In genomic region chr14:21812590-21813162, GRCm38 (mm10) we compare ENCODE assay signal across 8 mouse cellular contexts. TPM values are rescaled to one million over a fixed set of nuclear protein-coding genes. Genes with fewer than 3 reads are reported as not detected.
DNase-seq lines count a peak whose midpoint lies in the region; ATAC-seq and TF ChIP-seq lines count a peak whose summit lies in the region.

No protein-coding gene starts in this region.

- H3K9ac ChIP-seq in midbrain, postnatal 0 days (replicated peaks; ENCODE audit: low read length, poor library complexity, severe bottlenecking), result no peak overlapping the region

- H3K27me3 ChIP-seq in midbrain, postnatal 0 days (ENCODE audit: insufficient read depth, low read length), result no peaks in the 10 kb centered on the region
- H3K27me3 ChIP-seq in thymus, adult 2 months (ENCODE audit: control insufficient read depth, insufficient read depth, low read length), result no peaks in the 10 kb centered on the region

- no peaks in the 10 kb centered on the region for H3K9me3 ChIP-seq in midbrain, postnatal 0 days (ENCODE audit: low read length)

- no peak overlapping the region for H3K4me3 ChIP-seq in bone marrow, adult 2 months (replicated peaks; ENCODE audit: control insufficient read depth, low read depth, low read length)
- no peak overlapping the region for H3K4me3 ChIP-seq in midbrain, postnatal 0 days (ENCODE audit: low read depth, low read length)
- no peak overlapping the region for H3K4me3 ChIP-seq in thymus, adult 2 months (ENCODE audit: control insufficient read depth, insufficient read depth, low read length)

- H3K36me3 ChIP-seq in midbrain, postnatal 0 days (ENCODE audit: insufficient read depth, low read length), result no peaks in the 10 kb centered on the region
- no peaks in the 10 kb centered on the region for H3K36me3 ChIP-seq in thymus, adult 2 months (ENCODE audit: control insufficient read depth, insufficient read depth, low read length)

- ATAC-seq in erythroblast, adult 5-6 weeks (replicated peaks; ENCODE audit: low FRiP score, poor library complexity, severe bottlenecking), result peak; percentile 80
- ATAC-seq in midbrain, postnatal 0 days (ENCODE audit: low FRiP score), result no peak

- peak; percentile 75 for DNase-seq in urinary bladder, postnatal 14 days (ENCODE audit: low spot score)
- no peak for DNase-seq in urinary bladder, adult 2 months (ENCODE audit: low spot score)
- peak; percentile 83 for DNase-seq in heart, postnatal 4 days
- DNase-seq in left cerebral cortex, postnatal 4 days, result peak; percentile 51
- peak; percentile 53 for DNase-seq in midbrain, postnatal 0 days (ENCODE audit: low spot score)
- peak; percentile 69 for DNase-seq in thymus, adult 2 months

- 17% methylated on average over 14 of the region's 14 CpGs for WGBS in bone marrow, adult 2 months
- 25% methylated on average over 14 of the region's 14 CpGs for WGBS in midbrain, postnatal 0 days
- WGBS in thymus, adult 2 months, result 24% methylated on average over 14 of the region's 14 CpGs

- H3K27ac ChIP-seq in bone marrow, adult 2 months (ENCODE audit: control insufficient read depth, insufficient read depth, low read depth, low read length, poor library complexity), result peak overlapping the region; percentile 85; the same call in 1 of the 2 replicates
- H3K27ac ChIP-seq in midbrain, postnatal 0 days (ENCODE audit: low read depth, low read length), result no peak overlapping the region
- H3K27ac ChIP-seq in thymus, adult 2 months (ENCODE audit: control insufficient read depth, insufficient read depth, low read length), result no peak overlapping the region

- peak; percentile 75 for TF ChIP-seq CTCF in bone marrow, adult 2 months (IDR thresholded peaks at IDR 0.05; ENCODE audit: control insufficient read depth, insufficient read depth, low read length)
- TF ChIP-seq CTCF in midbrain, postnatal 0 days (IDR thresholded peaks at IDR 0.05), result peak; percentile 53; the same call in 1 of the 2 replicates
- no peak for TF ChIP-seq CTCF in thymus, adult 2 months (IDR thresholded peaks at IDR 0.05; ENCODE audit: borderline replicate concordance, control insufficient read depth, extremely low read depth, insufficient read depth, low read length, poor library complexity)

- peaks cover 6% of the 10 kb centered on the region for H3K4me1 ChIP-seq in bone marrow, adult 2 months (ENCODE audit: control insufficient read depth, insufficient read depth, low read length)
- no peaks in the 10 kb centered on the region for H3K4me1 ChIP-seq in midbrain, postnatal 0 days (ENCODE audit: insufficient read depth, low read length)
- peaks cover 6% of the 10 kb centered on the region for H3K4me1 ChIP-seq in thymus, adult 2 months (replicated peaks; ENCODE audit: control insufficient read depth, insufficient read depth, low read length)

- TF ChIP-seq POLR2A in bone marrow, adult 2 months (IDR thresholded peaks at IDR 0.05; ENCODE audit: borderline replicate concordance, control insufficient read depth, low read depth, low read length), result no peak
- no peak for TF ChIP-seq POLR2A in thymus, adult 2 months (IDR thresholded peaks at IDR 0.05; ENCODE audit: control insufficient read depth, extremely low read depth, insufficient read depth, low read length, poor library complexity)

- no peak overlapping the region for H3K4me2 ChIP-seq in midbrain, postnatal 0 days (ENCODE audit: low read depth, low read length, poor library complexity, severe bottlenecking)

- intact Hi-C loops in left cerebral cortex, postnatal 4 days (cut with DNase I), result no loop called here

RNA-seq across cellular contexts. Expression of gene Vdac2, which starts 12.4 kb away (rescaled TPM):
- polyA plus RNA-seq in urinary bladder, adult 2 months (2012; rRNA removed), result 199 and 227 TPM in 2 replicates
- 84.6 and 85.2 TPM in 2 replicates for polyA plus RNA-seq in bone marrow, adult 2 months (2011; ENCODE audit: insufficient read depth, insufficient read length, low replicate concordance, missing spikeins)
- 85.7 and 89.7 TPM in 2 replicates for total RNA-seq in erythroblast, adult 5-6 weeks (2015; ENCODE audit: low replicate concordance)
- 72.2 and 93.7 TPM in 2 replicates for total RNA-seq in erythroblast, adult 5-6 weeks (2017; ENCODE audit: low replicate concordance)
- 100 to 1,000 TPM; 606 to 622 TPM for total RNA-seq in heart, postnatal 4 days (2021)
- total RNA-seq in left cerebral cortex, postnatal 4 days (2021), result 100 to 1,000 TPM; 182 to 185 TPM
- 219 and 224 TPM in 2 replicates for total RNA-seq in midbrain, postnatal 0 days (2014; rRNA removed)
- polyA plus RNA-seq in midbrain, postnatal 0 days (2015; fragmentation: Nextera tagmentation; extraction: Ambion mirVana), result 300 and 308 TPM in 2 replicates
- polyA plus RNA-seq in thymus, adult 2 months (2012; rRNA removed), result 109 and 118 TPM in 2 replicates

RNA-seq across cellular contexts. Expression of gene Comtd1, which starts 36.1 kb away (rescaled TPM):
- polyA plus RNA-seq in urinary bladder, adult 2 months (2012; rRNA removed), result 13.2 and 13.9 TPM in 2 replicates
- 15.8 and 45.0 TPM in 2 replicates for polyA plus RNA-seq in bone marrow, adult 2 months (2011; ENCODE audit: insufficient read depth, insufficient read length, low replicate concordance, missing spikeins)
- total RNA-seq in erythroblast, adult 5-6 weeks (2015; ENCODE audit: low replicate concordance), result 2.5 and 9.6 TPM in 2 replicates
- total RNA-seq in erythroblast, adult 5-6 weeks (2017; ENCODE audit: low replicate concordance), result 4.0 and 4.5 TPM in 2 replicates
- 10 to 100 TPM; 16.9 to 25.9 TPM for total RNA-seq in heart, postnatal 4 days (2021)
- total RNA-seq in left cerebral cortex, postnatal 4 days (2021), result 10 to 100 TPM; 41.5 to 52.5 TPM
- total RNA-seq in midbrain, postnatal 0 days (2014; rRNA removed), result 34.2 and 38.5 TPM in 2 replicates
- 58.4 and 65.3 TPM in 2 replicates for polyA plus RNA-seq in midbrain, postnatal 0 days (2015; fragmentation: Nextera tagmentation; extraction: Ambion mirVana)
- 18.3 and 19.9 TPM in 2 replicates for polyA plus RNA-seq in thymus, adult 2 months (2012; rRNA removed)
